Mouse (Mus musculus): ENCODE data around the gene Olfr1302. TPM values are rescaled to one million over a fixed set of nuclear protein-coding genes. Genes with fewer than 3 reads are reported as not detected.

Olfr1302 gene
- under 1 TPM in 1 of 2 experiments, not detected in 1; 0.34 TPM for polyA plus RNA-seq (2017; shearing (Covaris generic))

GRCm38 (mm10) chr2:111777129-111777528 lies at the start of gene Olfr1302:
Olfr1302 (plus strand) TSS chr2:111777429.

GRCm38 (mm10) chr2:111750706-111751105 lies 26.5 kb upstream of the Olfr1302 start, which contains the start of gene Olfr1301:
Olfr1301 (plus strand) TSS chr2:111751006.

DNA sequence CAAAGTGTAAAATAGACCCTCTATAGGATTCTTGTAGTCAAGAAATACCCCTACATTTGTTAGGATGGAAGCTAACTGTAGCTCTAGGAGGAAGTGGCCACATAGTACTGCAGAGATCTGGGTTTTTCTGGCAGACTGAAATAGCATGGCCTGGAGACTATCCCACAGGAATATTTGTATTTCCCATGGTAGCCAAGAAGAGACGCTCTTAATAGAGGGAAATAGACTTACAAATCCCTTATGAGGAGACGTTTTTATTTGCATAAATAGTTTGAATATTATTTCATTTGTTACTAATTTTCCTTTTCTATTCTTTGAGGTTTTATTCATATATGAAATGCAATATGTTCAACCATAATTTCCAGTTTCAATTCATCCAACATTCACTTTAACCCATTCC lies 43.0 kb downstream of the Olfr1302 start, which contains the start of gene Olfr1303:
Gene Olfr1303 (minus strand): TSS at position 101 of the 400 bp plus-strand sequence.

Other genes starting within 250 kb of the Olfr1302 start
- gene Olfr1294, start 237.1 kb upstream of the Olfr1302 start, polyA plus RNA-seq (2017; shearing (Covaris generic)), result not detected
- gene Olfr1295, start 207.7 kb upstream of the Olfr1302 start, polyA plus RNA-seq (2017; shearing (Covaris generic)), result not detected
- not detected for gene Olfr1297, start 150.9 kb upstream of the Olfr1302 start, polyA plus RNA-seq (2017; shearing (Covaris generic))
- gene Olfr1298, start 128.2 kb upstream of the Olfr1302 start, polyA plus RNA-seq (2017; shearing (Covaris generic)), result not detected
- not detected for gene Olfr1299, start 116.0 kb upstream of the Olfr1302 start, polyA plus RNA-seq (2017; shearing (Covaris generic))
- not detected for gene Olfr1301, start 26.4 kb upstream of the Olfr1302 start, polyA plus RNA-seq (2017; shearing (Covaris generic))
- gene Olfr1303, start 42.9 kb downstream of the Olfr1302 start, polyA plus RNA-seq (2017; shearing (Covaris generic)), result not detected
- not detected for gene Olfr1305, start 99.7 kb downstream of the Olfr1302 start, polyA plus RNA-seq (2017; shearing (Covaris generic))
- not detected for gene Olfr1306, start 138.8 kb downstream of the Olfr1302 start, polyA plus RNA-seq (2017; shearing (Covaris generic))
- gene Olfr1307, start 172.0 kb downstream of the Olfr1302 start, polyA plus RNA-seq (2017; shearing (Covaris generic)), result under 1 TPM; 0.05 to 0.11 TPM
- gene Olfr1308, start 187.5 kb downstream of the Olfr1302 start, polyA plus RNA-seq (2017; shearing (Covaris generic)), result under 1 TPM in 1 of 2 experiments, not detected in 1; 0.11 TPM
- gene Olfr1309, start 212.9 kb downstream of the Olfr1302 start, polyA plus RNA-seq (2017; shearing (Covaris generic)), result not detected
- under 1 TPM; 0.04 to 0.05 TPM for gene Olfr1310, start 235.3 kb downstream of the Olfr1302 start, polyA plus RNA-seq (2017; shearing (Covaris generic))
- gene Olfr1311, start 247.0 kb downstream of the Olfr1302 start, polyA plus RNA-seq (2017; shearing (Covaris generic)), result under 1 TPM in 1 of 2 experiments, not detected in 1; 0.09 TPM